Mouse (Mus musculus): Measurements from ENCODE around the gene P4hb.

DNA sequence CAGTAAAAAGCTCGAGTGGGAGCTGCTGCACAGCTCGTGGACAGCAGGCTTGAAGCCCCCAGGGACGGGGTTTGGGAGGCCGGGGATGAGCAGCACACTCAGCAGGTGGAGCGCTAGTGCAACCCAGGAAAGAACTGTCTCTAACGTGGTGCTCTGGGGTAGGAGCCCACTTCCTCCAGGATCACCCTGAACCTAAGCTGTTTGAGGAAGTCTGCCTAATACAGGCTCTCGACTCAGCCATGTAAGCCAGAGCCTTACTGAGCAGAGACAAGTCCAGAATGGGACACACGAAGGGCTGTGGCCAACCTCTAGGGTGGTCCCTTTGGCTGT lies 34.1 kb downstream of the P4hb start:
- TF ChIP-seq CTCF (IDR thresholded peaks at IDR 0.05; ENCODE audit: low read depth, low read length), result no peak
- no peak for TF ChIP-seq POLR2A (IDR thresholded peaks at IDR 0.05; ENCODE audit: insufficient read depth, low read length)
- no peak for TF ChIP-seq EP300 (IDR thresholded peaks at IDR 0.05; ENCODE audit: insufficient read depth, low read depth, low read length)
